Mouse (Mus musculus): Measurements from ENCODE around the gene Rnf4.

The Rnf4 gene

DNA sequence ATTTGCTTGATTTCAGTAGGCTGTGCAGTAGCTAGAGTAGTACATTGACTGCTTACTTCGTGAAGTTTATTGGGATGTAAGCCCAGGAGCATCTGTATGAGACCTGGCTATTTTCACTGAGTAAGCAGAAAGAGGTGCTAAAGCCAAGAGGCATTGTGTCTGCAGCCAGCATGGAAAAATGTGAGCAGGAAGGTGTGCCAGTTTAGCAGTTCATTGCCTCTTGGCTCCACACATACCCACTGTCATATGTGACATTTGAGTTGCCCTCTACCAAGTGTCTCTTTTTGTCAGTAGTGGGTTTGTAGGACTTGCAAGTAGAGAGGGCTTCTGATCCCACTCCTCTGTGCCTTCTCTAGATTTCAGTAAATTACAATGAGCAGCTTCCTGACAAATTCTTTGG lies 62.2 kb downstream of the Rnf4 start:
- no peak for DNase-seq (ENCODE audit: low read depth in 2 of 2, low spot score in 2 of 2)
